Mouse (Mus musculus) spleen, adult 18-20 months (tissue): Measurements from ENCODE around the gene Cyb5b.
"Not testable (repeated sequence)": the region's sequence is repeated elsewhere in the genome, so short reads cannot be mapped to it uniquely, and the experiment has no call there.

Experiments used
- DNase-seq, 2 experiments: peaks; one replicate each; pipeline ENCODE4 v3.0.0; 2022; ENCODE audit warnings: mixed read lengths in 2 of 2

Gene Cyb5b

GRCm38 (mm10) chr8:107181122-107181521 is 30.7 kb downstream of the Cyb5b start:
- no peak for DNase-seq

GRCm38 (mm10) chr8:107184996-107185395 is 34.6 kb downstream of the Cyb5b start:
- no peak for DNase-seq

GRCm38 (mm10) chr8:107186659-107187390 is 36.4 kb downstream of the Cyb5b start:
- no peak for DNase-seq

- no peak for DNase-seq
Measured at GRCm38 (mm10) chr8:107187631-107188030, 37.2 kb downstream of the Cyb5b start.

GRCm38 (mm10) chr8:107192631-107193030 is 42.2 kb downstream of the Cyb5b start:
- DNase-seq, result no peak

- DNase-seq, result no peak
Measured at GRCm38 (mm10) chr8:107193331-107193730, 42.9 kb downstream of the Cyb5b start.

- no peak for DNase-seq
Measured at GRCm38 (mm10) chr8:107194786-107195451, 44.5 kb downstream of the Cyb5b start.

GRCm38 (mm10) chr8:107197901-107198826 is 47.7 kb downstream of the Cyb5b start:
- no peak for DNase-seq

- DNase-seq, result no peak
Measured at GRCm38 (mm10) chr8:107205164-107205563, 54.7 kb downstream of the Cyb5b start.

- no peak for DNase-seq
Measured at GRCm38 (mm10) chr8:107205701-107206561, 55.5 kb downstream of the Cyb5b start.

- no peak for DNase-seq
Measured at GRCm38 (mm10) chr8:107206782-107207525, 56.5 kb downstream of the Cyb5b start.

GRCm38 (mm10) chr8:107209185-107209584 is 58.7 kb downstream of the Cyb5b start:
- DNase-seq, result no peak

- DNase-seq, result no peak
Measured at GRCm38 (mm10) chr8:107212006-107212405, 61.6 kb downstream of the Cyb5b start.

GRCm38 (mm10) chr8:107217230-107217629 is 66.8 kb downstream of the Cyb5b start:
- not testable (repeated sequence) for DNase-seq

GRCm38 (mm10) chr8:107218091-107218490 is 67.7 kb downstream of the Cyb5b start:
- no peak for DNase-seq

- no peak for DNase-seq
Measured at GRCm38 (mm10) chr8:107219078-107219477, 68.6 kb downstream of the Cyb5b start.

GRCm38 (mm10) chr8:107221924-107222851 is 71.7 kb downstream of the Cyb5b start:
- no peak for DNase-seq

GRCm38 (mm10) chr8:107226183-107226582 is 75.7 kb downstream of the Cyb5b start:
- no peak for DNase-seq

- DNase-seq, result no peak
Measured at GRCm38 (mm10) chr8:107227011-107227626, 76.7 kb downstream of the Cyb5b start.

- no peak for DNase-seq
Measured at GRCm38 (mm10) chr8:107233251-107233650, 82.8 kb downstream of the Cyb5b start.
